Mouse (Mus musculus) adrenal gland, postnatal 4 days (tissue): Measurements from ENCODE around the gene Tnpo2. TPM values are rescaled to one million over a fixed set of nuclear protein-coding genes. Genes with fewer than 3 reads are reported as not detected.

Experiments
- DNase-seq, 2 experiments: peaks; one replicate each; pipeline ENCODE4 v3.0.0; 2021 to 2022; ENCODE audit warnings: low spot score in 2 of 2, mixed read lengths in 2 of 2
- microRNA-seq: library from miRNA; unstranded; fragments of <30 nt; microRNA quantifications from one replicate; pipeline ENCODE4 v1.2.0, GENCODE M21; 2021
- total RNA-seq, 2 experiments: library from RNA; stranded (reverse); gene quantifications; 2 replicates each; pipeline ENCODE4 v1.2.3; 2021

The Tnpo2 gene
- total RNA-seq, 2 experiments from 2014 or later = 70.8 to 86.8 TPM

GRCm38 (mm10) chr8:85100076-85100665, 63.5 kb downstream of the Tnpo2 start:
- DNase-seq = no peak

Small RNA genes lying within 50 kb of the gene (microRNA-seq; reads per million reads assigned to microRNA genes)
- 2.6 reads per million, percentile 2 among the genes with 10 or more reads in this experiment for gene Mir7070

Other genes starting within 250 kb of the Tnpo2 start
- 100 to 1,000 TPM; 134 to 137 TPM for gene Nfix, start 236.6 kb upstream of the Tnpo2 start, total RNA-seq
- gene Dand5, start 214.1 kb upstream of the Tnpo2 start, total RNA-seq = 1 to 10 TPM; 5.7 to 6.7 TPM
- 10 to 100 TPM; 46.9 to 48.0 TPM for gene Gadd45gip1, start 205.4 kb upstream of the Tnpo2 start, total RNA-seq
- gene Rad23a, start 196.2 kb upstream of the Tnpo2 start, total RNA-seq = 10 to 100 TPM; 86.4 to 93.8 TPM
- gene Calr, start 190.0 kb upstream of the Tnpo2 start, total RNA-seq = 100 to 1,000 TPM; 480 to 531 TPM
- gene Farsa, start 179.9 kb upstream of the Tnpo2 start, total RNA-seq = 10 to 100 TPM; 61.0 to 63.6 TPM
- gene Syce2, start 164.8 kb upstream of the Tnpo2 start, total RNA-seq = 10 to 100 TPM; 20.0 to 22.5 TPM
- gene Gcdh, start 143.0 kb upstream of the Tnpo2 start, total RNA-seq = 10 to 100 TPM; 55.0 to 56.0 TPM
- 1 to 10 TPM; 2.7 to 6.8 TPM for gene Klf1, start 135.0 kb upstream of the Tnpo2 start, total RNA-seq
- gene Dnase2a, start 128.4 kb upstream of the Tnpo2 start, total RNA-seq = 10 to 100 TPM; 10.4 to 11.5 TPM
- gene Mast1, start 99.6 kb upstream of the Tnpo2 start, total RNA-seq = 1 to 10 TPM; 8.3 to 8.5 TPM
- gene Rtbdn, start 89.9 kb upstream of the Tnpo2 start, total RNA-seq = under 1 TPM; 0.23 to 0.31 TPM
- gene Gm49661, start 67.5 kb upstream of the Tnpo2 start, total RNA-seq = not detected
- 100 to 1,000 TPM; 617 to 655 TPM for gene Prdx2, start 67.3 kb upstream of the Tnpo2 start, total RNA-seq
- 100 to 1,000 TPM; 122 to 138 TPM for gene Rnaseh2a, start 67.1 kb upstream of the Tnpo2 start, total RNA-seq
- gene Junb, start 58.2 kb upstream of the Tnpo2 start, total RNA-seq = 10 to 100 TPM; 26.1 to 28.9 TPM
- gene Hook2, start 46.3 kb upstream of the Tnpo2 start, total RNA-seq = 10 to 100 TPM; 10.6 to 13.8 TPM
- not detected for gene Best2, start 22.4 kb upstream of the Tnpo2 start, total RNA-seq
- 10 to 100 TPM; 77.7 to 83.2 TPM for gene Asna1, start 11.6 kb upstream of the Tnpo2 start, total RNA-seq
- 100 to 1,000 TPM; 179 to 188 TPM for gene Trir, start 10.1 kb upstream of the Tnpo2 start, total RNA-seq
- gene Fbxw9, start 23.1 kb downstream of the Tnpo2 start, total RNA-seq = 10 to 100 TPM; 36.5 to 39.8 TPM
- gene Gm5741, start 31.1 kb downstream of the Tnpo2 start, total RNA-seq = not detected
- gene Dhps, start 34.8 kb downstream of the Tnpo2 start, total RNA-seq = 10 to 100 TPM; 43.0 to 48.2 TPM
- 10 to 100 TPM; 77.8 to 80.6 TPM for gene Wdr83os, start 43.8 kb downstream of the Tnpo2 start, total RNA-seq
- gene Wdr83, start 44.4 kb downstream of the Tnpo2 start, total RNA-seq = 10 to 100 TPM; 31.2 to 33.8 TPM
- gene Man2b1, start 46.4 kb downstream of the Tnpo2 start, total RNA-seq = 10 to 100 TPM; 69.1 to 69.2 TPM
- gene Zfp791, start 86.2 kb downstream of the Tnpo2 start, total RNA-seq = 1 to 10 TPM; 3.7 to 4.3 TPM
- not detected for gene Cks1brt, start 115.0 kb downstream of the Tnpo2 start, total RNA-seq
- not detected for gene Olfr371, start 189.1 kb downstream of the Tnpo2 start, total RNA-seq